Mouse (Mus musculus) limb, embryonic 15.5 days (tissue): ENCODE results near the gene Rpl9-ps1. TPM values are rescaled to one million over a fixed set of nuclear protein-coding genes. Genes with fewer than 3 reads are reported as not detected.

ENCODE experiments used
- ATAC-seq: fragments of 200-750 bp; cut with Nextera tagmentation; 2 replicates; pipeline ENCODE4 v1.8.0; 2017; ENCODE audit warnings: low read depth, moderate TSS enrichment; ENCODE audit not compliant: insufficient number of reproducible peaks, low FRiP score, low TSS enrichment
- H3K27ac ChIP-seq: fragments of 300-500 bp; sonication (generic); 2 replicates; pipeline ENCODE4 v1.5.1; 2015; ENCODE audit warnings: moderate library complexity, mild to moderate bottlenecking, inconsistent platforms
- H3K27me3 ChIP-seq: fragments of 300-500 bp; sonication (generic); 2 replicates; pipeline ENCODE4 v1.6.1; 2015; ENCODE audit warnings: inconsistent platforms
- H3K36me3 ChIP-seq: fragments of 300-500 bp; sonication (generic); 2 replicates; pipeline ENCODE4 v1.6.1; 2015; ENCODE audit warnings: inconsistent platforms
- H3K4me1 ChIP-seq: fragments of 300-500 bp; sonication (generic); 2 replicates; pipeline ENCODE4 v1.6.1; 2015; ENCODE audit warnings: inconsistent platforms
- H3K4me2 ChIP-seq: fragments of 300-500 bp; sonication (generic); 2 replicates; pipeline ENCODE4 v1.6.1; 2015; ENCODE audit warnings: mild to moderate bottlenecking, inconsistent platforms
- H3K4me3 ChIP-seq: fragments of 300-500 bp; sonication (generic); 2 replicates; pipeline ENCODE4 v1.5.1; 2015; ENCODE audit warnings: mild to moderate bottlenecking, inconsistent platforms
- H3K9ac ChIP-seq: fragments of 300-500 bp; sonication (generic); 2 replicates; pipeline ENCODE4 v1.6.1; 2015; ENCODE audit warnings: inconsistent platforms
- H3K9me3 ChIP-seq: fragments of 300-500 bp; sonication (generic); 2 replicates; pipeline ENCODE4 v1.6.1; 2016; ENCODE audit warnings: inconsistent platforms
- WGBS: fragments of 180-500 bp; shearing (Covaris S2); methylation state at CpG from one replicate; pipeline ENCODE4 v1.1.7; 2015; 5-methylcytosine and 5-hydroxymethylcytosine counted together
- polyA plus RNA-seq: library from polyadenylated mRNA; unstranded; fragments of >200 nt; fragmentation: Nextera tagmentation; extraction: Ambion mirVana; gene quantifications from 2 replicates; pipeline ENCODE4 v1.2.1, GENCODE M21; 2015

The Rpl9-ps1 gene
- polyA plus RNA-seq: not detected in 2 replicates

GRCm38 (mm10) chr11:83645521-83645920 lies at the start of gene Rpl9-ps1:
Rpl9-ps1 (minus strand) TSS chr11:83645621.
- Histone ChIP-seq H3K9me3 (no peaks in the 10 kb centered on the region), H3K9ac (no peak within 1 kb of the TSS), H3K27ac (no peak within 1 kb of the TSS), H3K4me2 (no peak within 1 kb of the TSS), H3K4me3 (no peak within 1 kb of the TSS), H3K36me3 (no peaks in the 10 kb centered on the region), H3K27me3 (no peaks in the 10 kb centered on the region), H3K4me1 (no peaks in the 10 kb centered on the region)
- ATAC-seq: no peak
- 76% methylated on average over 1 of the region's 1 CpGs for WGBS

GRCm38 (mm10) chr11:83692008-83692407 lies 46.6 kb upstream of the Rpl9-ps1 start:
- Histone ChIP-seq H3K27ac (no peak overlapping the region), H3K9me3 (no peaks in the 10 kb centered on the region), H3K9ac (no peak overlapping the region), H3K4me2 (no peak overlapping the region), H3K27me3 (no peaks in the 10 kb centered on the region), H3K4me1 (no peaks in the 10 kb centered on the region), H3K36me3 (no peaks in the 10 kb centered on the region), H3K4me3 (no peak overlapping the region)
- WGBS: 53% methylated on average over 1 of the region's 1 CpGs
- ATAC-seq: no peak

GRCm38 (mm10) chr11:83689918-83690317 lies 44.5 kb upstream of the Rpl9-ps1 start:
- Histone ChIP-seq H3K27me3 (no peaks in the 10 kb centered on the region), H3K9ac (no peak overlapping the region), H3K4me3 (no peak overlapping the region), H3K36me3 (no peaks in the 10 kb centered on the region), H3K4me1 (no peaks in the 10 kb centered on the region), H3K27ac (no peak overlapping the region), H3K9me3 (no peaks in the 10 kb centered on the region), H3K4me2 (no peak overlapping the region)
- ATAC-seq: no peak
- WGBS: 83% methylated on average over 1 of the region's 1 CpGs

- 90% methylated on average over 1 of the region's 1 CpGs for WGBS
- H3K4me2 ChIP-seq: no peak overlapping the region
- no peaks in the 10 kb centered on the region for H3K9me3 ChIP-seq
- no peaks in the 10 kb centered on the region for H3K27me3 ChIP-seq
- H3K27ac ChIP-seq: no peak overlapping the region
- no peak overlapping the region for H3K9ac ChIP-seq
- no peak overlapping the region for H3K4me3 ChIP-seq
- H3K4me1 ChIP-seq: no peaks in the 10 kb centered on the region
- no peaks in the 10 kb centered on the region for H3K36me3 ChIP-seq
- ATAC-seq: no peak
Measured at GRCm38 (mm10) chr11:83675665-83676064, 30.2 kb upstream of the Rpl9-ps1 start.

GRCm38 (mm10) chr11:83671743-83672142 lies 26.3 kb upstream of the Rpl9-ps1 start:
- Histone ChIP-seq H3K27ac (no peak overlapping the region), H3K4me3 (no peak overlapping the region), H3K36me3 (no peaks in the 10 kb centered on the region), H3K4me2 (no peak overlapping the region), H3K9ac (no peak overlapping the region), H3K27me3 (no peaks in the 10 kb centered on the region), H3K9me3 (no peaks in the 10 kb centered on the region), H3K4me1 (no peaks in the 10 kb centered on the region)
- no peak for ATAC-seq

- Histone ChIP-seq H3K9ac (no peak overlapping the region), H3K4me2 (no peak overlapping the region), H3K4me1 (no peaks in the 10 kb centered on the region), H3K36me3 (no peaks in the 10 kb centered on the region), H3K27me3 (no peaks in the 10 kb centered on the region), H3K4me3 (no peak overlapping the region), H3K27ac (no peak overlapping the region), H3K9me3 (no peaks in the 10 kb centered on the region)
- 72% methylated on average over 5 of the region's 5 CpGs for WGBS
- ATAC-seq: no peak
Measured at GRCm38 (mm10) chr11:83663532-83663931, 18.1 kb upstream of the Rpl9-ps1 start.

GRCm38 (mm10) chr11:83662204-83662603 lies 16.8 kb upstream of the Rpl9-ps1 start, which contains the start of gene Ccl4:
Ccl4 (plus strand) TSS chr11:83662584.
- H3K4me3 ChIP-seq: no peak within 1 kb of the TSS
- no peak within 1 kb of the TSS for H3K4me2 ChIP-seq
- H3K27ac ChIP-seq: no peak within 1 kb of the TSS
- no peak within 1 kb of the TSS for H3K9ac ChIP-seq
- no peak for ATAC-seq
- H3K36me3 ChIP-seq: no peaks in the 10 kb centered on the region
- H3K27me3 ChIP-seq: no peaks in the 10 kb centered on the region
- H3K4me1 ChIP-seq: no peaks in the 10 kb centered on the region
- H3K9me3 ChIP-seq: no peaks in the 10 kb centered on the region
- 70% methylated on average over 6 of the region's 6 CpGs for WGBS

GRCm38 (mm10) chr11:83658797-83659196 lies 13.4 kb upstream of the Rpl9-ps1 start:
- Histone ChIP-seq H3K4me3 (no peak overlapping the region), H3K4me2 (no peak overlapping the region), H3K4me1 (no peaks in the 10 kb centered on the region), H3K9me3 (no peaks in the 10 kb centered on the region), H3K27ac (no peak overlapping the region), H3K36me3 (no peaks in the 10 kb centered on the region), H3K27me3 (no peaks in the 10 kb centered on the region), H3K9ac (no peak overlapping the region)
- 63% methylated on average over 6 of the region's 6 CpGs for WGBS
- no peak for ATAC-seq

- no peak overlapping the region for H3K4me2 ChIP-seq
- H3K9ac ChIP-seq: no peak overlapping the region
- no peak for ATAC-seq
- H3K27ac ChIP-seq: no peak overlapping the region
- H3K4me3 ChIP-seq: no peak overlapping the region
- no peaks in the 10 kb centered on the region for H3K9me3 ChIP-seq
- 66% methylated on average over 3 of the region's 3 CpGs for WGBS
- H3K36me3 ChIP-seq: no peaks in the 10 kb centered on the region
- H3K27me3 ChIP-seq: no peaks in the 10 kb centered on the region
- no peaks in the 10 kb centered on the region for H3K4me1 ChIP-seq
Measured at GRCm38 (mm10) chr11:83657508-83657907, 12.1 kb upstream of the Rpl9-ps1 start.

GRCm38 (mm10) chr11:83654606-83655005 lies 9.2 kb upstream of the Rpl9-ps1 start:
- no peaks in the 10 kb centered on the region for H3K9me3 ChIP-seq
- no peaks in the 10 kb centered on the region for H3K36me3 ChIP-seq
- H3K27ac ChIP-seq: no peak overlapping the region
- 88% methylated on average over 8 of the region's 8 CpGs for WGBS
- H3K4me2 ChIP-seq: no peak overlapping the region
- ATAC-seq: no peak
- H3K27me3 ChIP-seq: no peaks in the 10 kb centered on the region
- H3K4me1 ChIP-seq: no peaks in the 10 kb centered on the region
- H3K9ac ChIP-seq: no peak overlapping the region
- no peak overlapping the region for H3K4me3 ChIP-seq

GRCm38 (mm10) chr11:83649305-83649841 lies 4.0 kb upstream of the Rpl9-ps1 start, which contains the start of gene Ccl3:
Ccl3 (minus strand) TSS chr11:83649355.
- no peak within 1 kb of the TSS for H3K27ac ChIP-seq
- H3K9ac ChIP-seq: no peak within 1 kb of the TSS
- H3K9me3 ChIP-seq: no peaks in the 10 kb centered on the region
- no peaks in the 10 kb centered on the region for H3K4me1 ChIP-seq
- no peak within 1 kb of the TSS for H3K4me3 ChIP-seq
- no peaks in the 10 kb centered on the region for H3K27me3 ChIP-seq
- ATAC-seq: no peak
- no peaks in the 10 kb centered on the region for H3K36me3 ChIP-seq
- WGBS: 67% methylated on average over 8 of the region's 8 CpGs
- H3K4me2 ChIP-seq: no peak within 1 kb of the TSS

GRCm38 (mm10) chr11:83646356-83647149 lies 1.1 kb upstream of the Rpl9-ps1 start:
- no peaks in the 10 kb centered on the region for H3K36me3 ChIP-seq
- no peak overlapping the region for H3K4me3 ChIP-seq
- no peaks in the 10 kb centered on the region for H3K9me3 ChIP-seq
- H3K27ac ChIP-seq: no peak overlapping the region
- H3K4me2 ChIP-seq: no peak overlapping the region
- no peak for ATAC-seq
- H3K4me1 ChIP-seq: no peaks in the 10 kb centered on the region
- no peak overlapping the region for H3K9ac ChIP-seq
- WGBS: 82% methylated on average over 6 of the region's 6 CpGs
- H3K27me3 ChIP-seq: no peaks in the 10 kb centered on the region
